Mouse (Mus musculus) stomach, embryonic 15.5 days (tissue): Measurements from ENCODE around the gene Supt3. TPM values are rescaled to one million over a fixed set of nuclear protein-coding genes. Genes with fewer than 3 reads are reported as not detected.

Experiments used
- ATAC-seq: fragments of 200-750 bp; cut with Nextera tagmentation; 2 replicates; pipeline ENCODE4 v1.8.0; 2017; ENCODE audit warnings: low read depth, moderate number of reproducible peaks, moderate TSS enrichment; ENCODE audit not compliant: insufficient read depth, low FRiP score
- H3K27ac ChIP-seq: fragments of 300-500 bp; sonication (generic); 2 replicates; pipeline ENCODE4 v1.5.1; 2015; ENCODE audit warnings: mild to moderate bottlenecking, inconsistent platforms
- H3K27me3 ChIP-seq: fragments of 300-500 bp; sonication (generic); replicated peaks from 2 replicates; pipeline ENCODE4 v1.6.1; 2015; ENCODE audit warnings: inconsistent platforms
- H3K36me3 ChIP-seq: fragments of 300-500 bp; sonication (generic); 2 replicates; pipeline ENCODE4 v1.6.1; 2015; ENCODE audit warnings: inconsistent platforms
- H3K4me1 ChIP-seq: fragments of 300-500 bp; sonication (generic); 2 replicates; pipeline ENCODE4 v1.6.1; 2015; ENCODE audit warnings: inconsistent platforms
- H3K4me2 ChIP-seq: fragments of 300-500 bp; sonication (generic); 2 replicates; pipeline ENCODE4 v1.6.1; 2015; ENCODE audit warnings: mild to moderate bottlenecking, inconsistent platforms
- H3K4me3 ChIP-seq: fragments of 300-500 bp; sonication (generic); replicated peaks from 2 replicates; pipeline ENCODE4 v1.5.1; 2015; ENCODE audit warnings: inconsistent platforms
- H3K9ac ChIP-seq: fragments of 300-500 bp; sonication (generic); 2 replicates; pipeline ENCODE4 v1.6.1; 2015; ENCODE audit warnings: inconsistent platforms
- H3K9me3 ChIP-seq: fragments of 300-500 bp; sonication (generic); 2 replicates; pipeline ENCODE4 v1.6.1; 2016; ENCODE audit warnings: inconsistent platforms
- WGBS: fragments of 180-500 bp; shearing (Covaris S2); methylation state at CpG from one replicate; pipeline ENCODE4 v1.1.7; 2015; 5-methylcytosine and 5-hydroxymethylcytosine counted together
- polyA plus RNA-seq: library from polyadenylated mRNA; unstranded; fragments of >200 nt; fragmentation: Nextera tagmentation; extraction: Ambion mirVana; gene quantifications from 2 replicates; pipeline ENCODE4 v1.2.1, GENCODE M21; 2015

Gene Supt3
- polyA plus RNA-seq, 1 experiment from 2014 or later: 20.2 TPM

DNA sequence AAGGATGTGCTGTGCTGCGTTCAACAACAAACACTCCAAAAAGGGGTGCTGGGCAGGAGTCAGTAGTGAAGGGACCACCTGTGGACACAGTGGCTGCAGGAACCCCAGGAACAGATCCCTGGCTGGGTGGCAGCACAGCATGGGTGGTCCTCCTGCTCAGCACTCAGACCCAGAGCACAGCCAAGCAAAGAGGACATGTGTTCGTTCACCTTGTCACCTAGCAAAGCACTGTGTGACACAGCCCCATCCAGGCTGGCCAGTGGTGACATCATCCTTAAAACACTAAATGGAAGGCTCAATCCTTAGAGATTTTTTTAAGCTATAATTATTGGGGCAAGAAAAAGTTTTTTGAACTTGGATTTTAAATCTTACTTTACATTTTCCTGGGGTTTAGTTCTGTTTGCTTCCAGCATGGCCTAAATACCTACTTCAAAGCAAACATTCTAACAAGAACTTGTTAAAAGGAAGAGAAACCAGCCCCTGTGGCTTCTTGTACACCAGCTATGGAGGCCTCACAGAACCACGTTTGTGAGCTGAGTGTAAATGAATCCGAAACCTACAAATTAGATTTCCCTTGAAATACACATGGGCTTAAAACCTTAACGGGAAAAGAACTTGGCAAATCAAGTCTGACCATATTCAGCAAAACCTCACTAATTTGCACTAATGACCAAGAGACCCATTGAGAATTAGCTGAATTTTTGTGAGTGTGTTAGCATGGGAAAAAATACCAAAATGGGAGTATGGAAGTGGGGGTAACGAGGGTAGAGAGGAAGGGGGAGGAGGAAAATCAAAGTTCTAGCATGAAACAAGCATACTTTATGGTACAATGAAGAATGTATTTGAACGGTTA, 295.8 kb downstream of the Supt3 start:
- H3K4me1 ChIP-seq: no peaks in the 10 kb centered on the region
- H3K9ac ChIP-seq: no peak overlapping the region
- H3K36me3 ChIP-seq: no peaks in the 10 kb centered on the region
- no peak overlapping the region for H3K4me3 ChIP-seq
- no peak overlapping the region for H3K27ac ChIP-seq
- H3K4me2 ChIP-seq: no peak overlapping the region
- no peaks in the 10 kb centered on the region for H3K27me3 ChIP-seq
- H3K9me3 ChIP-seq: no peaks in the 10 kb centered on the region
- ATAC-seq: no peak
- WGBS: 61% methylated on average over 7 of the region's 7 CpGs

DNA sequence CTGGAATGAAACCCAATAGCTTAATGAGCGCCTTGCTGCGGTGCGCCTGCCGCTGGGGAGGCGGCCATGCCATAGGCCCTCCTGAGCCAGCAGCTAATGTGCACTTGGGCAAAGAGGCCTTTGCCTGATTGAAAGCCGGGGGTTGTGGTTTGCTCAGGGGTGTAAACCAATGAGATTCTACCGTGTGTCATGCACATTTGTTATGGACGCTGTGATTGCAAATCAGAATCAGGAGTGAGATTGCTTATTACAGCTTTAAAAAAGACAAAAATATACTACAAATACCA, 296.3 kb downstream of the Supt3 start:
- 93% methylated on average over 8 of the region's 8 CpGs for whole genome bisulfite sequencing
- Histone ChIP-seq H3K27ac (no peak overlapping the region), H3K27me3 (no peaks in the 10 kb centered on the region), H3K9ac (no peak overlapping the region), H3K9me3 (no peaks in the 10 kb centered on the region), H3K4me1 (no peaks in the 10 kb centered on the region), H3K4me3 (no peak overlapping the region), H3K36me3 (no peaks in the 10 kb centered on the region), H3K4me2 (no peak overlapping the region)
- ATAC-seq: no peak

DNA sequence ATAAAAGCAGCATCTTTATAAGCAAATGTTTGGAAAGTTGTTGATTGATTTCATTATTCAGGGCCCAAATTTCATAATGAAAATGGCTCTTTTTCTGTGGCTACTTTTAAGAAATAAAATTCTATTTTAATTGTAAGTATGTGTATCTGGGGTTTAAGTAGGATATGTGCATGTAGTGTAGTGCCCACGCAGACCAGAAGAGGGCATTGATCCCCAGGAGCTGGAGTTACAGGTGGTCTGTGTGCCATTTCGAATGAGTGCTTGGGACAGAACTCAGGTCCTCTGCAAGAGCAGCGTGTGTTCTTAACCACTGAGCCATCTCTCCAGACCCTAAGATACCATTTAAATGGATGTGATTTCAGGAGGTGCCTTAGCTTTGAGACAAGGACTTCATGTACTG, 296.8 kb downstream of the Supt3 start:
- no peaks in the 10 kb centered on the region for H3K9me3 ChIP-seq
- H3K9ac ChIP-seq: no peak overlapping the region
- no peaks in the 10 kb centered on the region for H3K27me3 ChIP-seq
- no peak overlapping the region for H3K4me2 ChIP-seq
- no peaks in the 10 kb centered on the region for H3K4me1 ChIP-seq
- H3K4me3 ChIP-seq: no peak overlapping the region
- 89% methylated on average over 3 of the region's 3 CpGs for WGBS
- H3K27ac ChIP-seq: no peak overlapping the region
- no peak for ATAC-seq
- H3K36me3 ChIP-seq: no peaks in the 10 kb centered on the region

DNA sequence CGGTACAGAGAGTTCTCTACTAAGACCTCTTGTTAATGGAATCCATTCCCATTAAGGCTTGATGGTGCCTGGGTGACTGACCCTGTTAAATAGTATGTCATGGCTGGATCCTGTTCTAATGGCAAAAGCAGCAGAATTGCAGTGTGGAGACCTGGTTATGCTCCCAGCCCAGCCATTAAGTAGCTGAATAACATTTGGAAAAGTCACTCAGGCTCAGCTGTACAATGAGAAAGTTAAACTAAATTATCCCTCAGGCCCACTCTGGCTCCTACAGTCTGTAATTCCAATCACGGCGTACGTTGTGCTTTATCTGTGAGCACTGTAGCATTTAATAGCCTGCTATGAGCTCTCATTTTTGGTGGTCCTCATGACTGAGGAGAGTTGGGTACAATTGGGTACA, 300.0 kb downstream of the Supt3 start:
- no peak for ATAC-seq
- WGBS: 87% methylated on average over 4 of the region's 4 CpGs

DNA sequence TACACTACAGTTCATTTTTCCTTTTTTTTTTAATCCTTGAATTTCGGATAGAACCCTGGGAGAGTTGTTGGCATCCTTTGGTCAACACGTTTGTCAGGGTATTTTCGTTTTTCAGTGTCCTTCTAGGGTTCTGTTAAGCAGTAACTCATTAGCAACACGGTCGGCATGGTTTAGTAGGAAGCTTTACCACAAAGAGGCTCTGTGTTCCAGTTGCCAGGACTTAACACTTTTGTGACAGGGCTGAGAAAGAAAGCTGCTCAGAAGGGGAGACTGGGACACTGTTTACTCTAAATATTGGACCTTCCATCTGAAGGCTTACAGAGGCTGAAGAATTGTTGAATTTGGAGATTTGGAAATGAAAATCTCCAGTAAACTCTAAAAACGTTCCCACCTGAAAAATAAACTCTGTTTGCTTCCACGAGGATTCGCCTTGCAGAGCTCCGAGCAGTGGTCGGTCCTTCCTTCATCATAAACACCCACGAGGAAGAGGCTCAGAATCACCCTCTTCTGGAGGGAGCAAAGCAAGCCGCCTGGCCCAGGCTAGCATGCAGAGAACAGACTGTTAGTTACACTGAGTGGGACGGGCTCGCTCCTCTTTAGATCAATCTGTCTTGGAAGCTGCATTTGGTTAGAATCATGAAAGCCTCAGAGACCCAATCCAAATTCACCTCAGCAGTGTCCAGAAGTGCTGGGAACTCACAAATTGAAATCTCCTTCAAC, 301.1 kb downstream of the Supt3 start:
- Histone ChIP-seq H3K9ac (no peak overlapping the region), H3K27me3 (no peaks in the 10 kb centered on the region), H3K4me2 (no peak overlapping the region), H3K4me3 (no peak overlapping the region), H3K27ac (no peak overlapping the region; the same call in 1 of the 2 replicates), H3K9me3 (no peaks in the 10 kb centered on the region), H3K36me3 (no peaks in the 10 kb centered on the region), H3K4me1 (no peaks in the 10 kb centered on the region)
- 48% methylated on average over 14 of the region's 14 CpGs for WGBS
- ATAC-seq: no peak

More for the DNA sequence above, 300.0 kb downstream of the Supt3 start:
- Histone ChIP-seq H3K27me3 (no peaks in the 10 kb centered on the region), H3K27ac (no peak overlapping the region), H3K9me3 (no peaks in the 10 kb centered on the region), H3K4me1 (no peaks in the 10 kb centered on the region), H3K4me3 (no peak overlapping the region), H3K4me2 (no peak overlapping the region), H3K36me3 (no peaks in the 10 kb centered on the region), H3K9ac (no peak overlapping the region)

DNA sequence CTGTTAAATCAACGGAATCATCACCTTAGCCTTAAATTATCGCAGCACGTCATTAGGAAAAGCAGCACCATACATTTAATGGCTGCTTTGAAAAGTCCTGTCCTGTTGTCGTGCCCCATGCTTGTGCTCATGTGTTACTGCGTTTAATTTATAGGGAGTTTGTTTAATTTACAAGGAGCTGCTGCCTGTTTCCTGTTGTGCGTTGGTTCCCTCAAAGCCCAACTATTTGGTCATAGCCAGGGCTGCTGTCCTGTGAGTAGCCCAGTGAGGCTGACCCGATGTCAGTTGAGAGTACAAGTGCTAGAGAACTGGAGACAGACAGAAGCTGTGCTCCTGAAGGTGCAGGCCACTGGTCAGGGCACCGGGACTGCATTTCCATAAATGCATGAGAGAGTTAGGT, 304.6 kb downstream of the Supt3 start:
- Histone ChIP-seq H3K4me2 (no peak overlapping the region), H3K4me3 (no peak overlapping the region), H3K27ac (no peak overlapping the region), H3K4me1 (0 out of 2 replicates have a peak, but pooled peaks cover 1% of the 10 kb centered on the region), H3K9me3 (no peaks in the 10 kb centered on the region), H3K27me3 (no peaks in the 10 kb centered on the region), H3K9ac (no peak overlapping the region), H3K36me3 (no peaks in the 10 kb centered on the region)
- no peak for ATAC-seq
- WGBS: 67% methylated on average over 8 of the region's 8 CpGs

DNA sequence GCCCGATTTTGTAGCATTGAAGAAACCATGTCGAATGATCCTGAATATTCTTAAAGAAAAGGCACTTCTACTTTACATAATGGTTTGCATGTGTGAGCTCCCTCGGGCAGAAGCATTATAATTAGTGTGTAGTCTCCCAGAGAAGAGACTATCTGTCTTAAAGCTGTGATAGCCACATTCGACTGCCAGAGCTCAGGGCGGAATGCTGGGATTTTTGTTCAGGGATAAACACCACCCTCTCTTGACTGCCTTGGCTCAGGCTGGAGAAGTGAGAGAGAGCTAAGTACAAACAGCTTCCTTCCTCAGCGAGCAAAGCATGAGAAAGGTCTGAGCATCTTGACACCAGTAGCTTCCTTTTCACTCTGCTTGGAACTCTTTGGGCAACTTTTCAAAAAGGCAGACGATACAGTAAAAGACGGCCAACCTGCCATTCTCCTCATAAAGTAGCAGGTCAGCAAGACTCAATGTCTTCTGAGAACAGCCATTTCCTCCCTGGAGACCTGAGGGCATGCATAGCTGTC, 305.1 kb downstream of the Supt3 start:
- 0 out of 2 replicates have a peak, but pooled peaks cover 4% of the 10 kb centered on the region for H3K4me1 ChIP-seq
- WGBS: 41% methylated on average over 8 of the region's 8 CpGs
- no peak for ATAC-seq
- no peaks in the 10 kb centered on the region for H3K36me3 ChIP-seq
- no peak overlapping the region for H3K4me2 ChIP-seq
- H3K4me3 ChIP-seq: no peak overlapping the region
- no peak overlapping the region for H3K27ac ChIP-seq
- H3K9me3 ChIP-seq: no peaks in the 10 kb centered on the region
- H3K27me3 ChIP-seq: no peaks in the 10 kb centered on the region
- no peak overlapping the region for H3K9ac ChIP-seq

DNA sequence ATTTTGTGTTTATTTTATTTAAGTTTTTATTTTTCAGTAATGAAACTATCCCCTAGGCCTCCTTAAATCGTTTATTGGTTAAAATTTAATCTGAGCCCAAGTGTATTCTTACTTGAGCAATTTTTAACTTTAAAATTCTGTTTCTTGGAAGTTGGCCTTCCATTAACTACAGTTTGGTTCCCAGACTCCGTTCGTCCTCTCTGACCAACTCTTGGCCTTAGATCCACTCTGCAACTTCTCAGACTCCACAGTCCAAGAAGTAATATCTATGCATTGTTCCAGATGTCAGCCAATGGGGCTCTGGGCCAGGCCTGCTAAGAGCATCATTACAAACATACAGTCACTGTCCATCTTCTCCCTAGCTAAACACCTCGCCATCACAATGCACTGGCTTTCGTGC, 309.4 kb downstream of the Supt3 start:
- no peak overlapping the region for H3K9ac ChIP-seq
- H3K4me3 ChIP-seq: no peak overlapping the region
- peaks cover 4% of the 10 kb centered on the region; the same call in 1 of the 2 replicates for H3K4me1 ChIP-seq
- no peak overlapping the region for H3K27ac ChIP-seq
- H3K27me3 ChIP-seq: no peaks in the 10 kb centered on the region
- H3K4me2 ChIP-seq: no peak overlapping the region
- WGBS: 72% methylated on average over 5 of the region's 5 CpGs
- no peaks in the 10 kb centered on the region for H3K36me3 ChIP-seq
- ATAC-seq: no peak
- no peaks in the 10 kb centered on the region for H3K9me3 ChIP-seq

DNA sequence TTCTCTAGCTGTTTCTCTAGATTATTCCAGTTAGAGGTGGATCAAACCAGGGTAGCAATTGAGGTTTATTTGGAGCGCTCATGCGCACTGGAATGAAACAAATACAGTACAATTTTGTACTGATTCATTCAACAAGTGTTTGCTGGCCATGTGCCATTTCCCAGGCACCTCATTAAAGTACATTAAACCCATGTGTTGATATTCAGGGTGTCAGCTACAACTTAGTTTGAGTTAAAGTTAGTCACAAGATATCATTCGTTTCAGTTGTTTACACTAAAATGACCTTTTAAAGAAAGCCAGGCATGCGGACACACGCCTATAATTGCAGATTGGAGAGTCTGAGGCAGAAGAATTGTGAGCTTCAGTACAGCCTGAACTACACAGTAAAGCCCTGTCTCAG, 310.1 kb downstream of the Supt3 start:
- H3K4me1 ChIP-seq: peaks cover 4% of the 10 kb centered on the region; the same call in 1 of the 2 replicates
- H3K9ac ChIP-seq: no peak overlapping the region
- peak; percentile 50; the same call in 1 of the 2 replicates for ATAC-seq
- H3K9me3 ChIP-seq: no peaks in the 10 kb centered on the region
- H3K4me3 ChIP-seq: no peak overlapping the region
- H3K27me3 ChIP-seq: no peaks in the 10 kb centered on the region
- WGBS: 30% methylated on average over 5 of the region's 5 CpGs
- no peak overlapping the region for H3K27ac ChIP-seq
- no peaks in the 10 kb centered on the region for H3K36me3 ChIP-seq
- H3K4me2 ChIP-seq: no peak overlapping the region

DNA sequence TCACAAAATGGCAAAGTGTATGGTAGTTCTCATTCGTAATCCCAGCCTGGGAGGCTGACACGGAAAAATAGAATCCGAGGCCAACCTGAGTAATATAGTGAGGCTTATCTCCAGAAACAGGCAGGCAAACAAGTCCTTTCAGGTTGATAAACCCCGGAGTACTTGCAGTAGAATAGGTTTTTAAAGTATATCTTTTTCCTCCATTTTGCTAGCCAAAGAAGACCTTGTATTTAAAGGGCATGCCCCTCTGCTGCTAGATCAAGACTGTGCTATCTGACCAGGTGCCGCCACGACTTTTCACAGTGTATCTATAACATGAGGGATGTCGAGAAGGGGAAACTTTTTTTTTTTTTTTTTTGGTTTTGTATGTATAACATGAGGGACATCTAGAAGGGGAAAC, 324.1 kb downstream of the Supt3 start:
- H3K4me3 ChIP-seq: no peak overlapping the region
- no peak overlapping the region for H3K27ac ChIP-seq
- H3K36me3 ChIP-seq: no peaks in the 10 kb centered on the region
- no peak for ATAC-seq
- 54% methylated on average over 7 of the region's 7 CpGs for WGBS
- H3K4me2 ChIP-seq: no peak overlapping the region
- no peak overlapping the region for H3K9ac ChIP-seq
- H3K4me1 ChIP-seq: no peaks in the 10 kb centered on the region
- no peaks in the 10 kb centered on the region for H3K9me3 ChIP-seq
- no peaks in the 10 kb centered on the region for H3K27me3 ChIP-seq

DNA sequence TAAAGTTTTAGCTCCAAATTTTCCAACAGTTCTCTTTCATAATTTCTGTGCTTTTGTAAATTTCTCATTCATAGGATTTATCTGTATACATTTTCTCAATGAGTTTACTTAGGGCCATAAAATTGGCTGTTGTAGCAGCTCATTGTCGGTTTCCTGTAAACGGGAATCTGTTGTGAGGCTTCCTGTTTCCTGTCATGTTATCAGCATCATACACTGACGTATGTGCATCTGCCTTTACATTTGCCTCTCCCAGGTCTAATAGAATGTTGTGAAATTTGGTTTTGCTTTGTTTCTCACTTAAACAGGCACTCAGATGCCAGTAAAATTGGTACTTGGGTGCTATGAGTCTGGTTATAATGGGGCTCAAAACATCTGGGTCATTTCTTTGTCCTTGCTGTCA, 338.4 kb downstream of the Supt3 start:
- no peaks in the 10 kb centered on the region for H3K27me3 ChIP-seq
- ATAC-seq: no peak
- 48% methylated on average over 3 of the region's 3 CpGs for WGBS
- peaks cover 16% of the 10 kb centered on the region for H3K4me1 ChIP-seq
- no peaks in the 10 kb centered on the region for H3K9me3 ChIP-seq
- no peak overlapping the region for H3K4me2 ChIP-seq
- no peak overlapping the region for H3K27ac ChIP-seq
- H3K9ac ChIP-seq: no peak overlapping the region
- no peaks in the 10 kb centered on the region for H3K36me3 ChIP-seq
- no peak overlapping the region for H3K4me3 ChIP-seq
